Mouse (Mus musculus) stomach, embryonic 16.5 days (tissue): ENCODE data around the gene Gpr50. TPM values are rescaled to one million over a fixed set of nuclear protein-coding genes. Genes with fewer than 3 reads are reported as not detected.

Experiments used
- ATAC-seq: fragments of 200-750 bp; cut with Nextera tagmentation; 2 replicates; pipeline ENCODE4 v1.8.0; 2017; ENCODE audit warnings: moderate number of reproducible peaks, moderate TSS enrichment; ENCODE audit not compliant: insufficient read depth, low FRiP score
- H3K27ac ChIP-seq: fragments of 300-500 bp; sonication (generic); 2 replicates; pipeline ENCODE4 v1.5.1; 2014; ENCODE audit warnings: low read length
- H3K27me3 ChIP-seq: fragments of 300-500 bp; sonication (generic); 2 replicates; pipeline ENCODE4 v1.6.1; 2014; ENCODE audit warnings: low read length, control low read depth, mixed read lengths; ENCODE audit not compliant: control insufficient read depth, insufficient read depth
- H3K36me3 ChIP-seq: fragments of 300-500 bp; sonication (generic); 2 replicates; pipeline ENCODE4 v1.6.1; 2014; ENCODE audit warnings: low read length; ENCODE audit not compliant: control insufficient read depth, insufficient read depth
- H3K4me1 ChIP-seq: fragments of 300-500 bp; sonication (generic); 2 replicates; pipeline ENCODE4 v1.6.1; 2014; ENCODE audit warnings: low read length, control low read depth, mixed read lengths; ENCODE audit not compliant: control insufficient read depth, insufficient read depth
- H3K4me2 ChIP-seq: fragments of 300-500 bp; sonication (generic); 2 replicates; pipeline ENCODE4 v1.6.1; 2014; ENCODE audit warnings: low read depth, low read length, mixed read lengths
- H3K4me3 ChIP-seq: fragments of 300-500 bp; sonication (generic); replicated peaks from 2 replicates; pipeline ENCODE4 v1.5.1; 2014; ENCODE audit warnings: mild to moderate bottlenecking, low read length
- H3K9ac ChIP-seq: fragments of 300-500 bp; sonication (generic); 2 replicates; pipeline ENCODE4 v1.6.1; 2014; ENCODE audit warnings: low read length
- H3K9me3 ChIP-seq: fragments of 300-500 bp; sonication (generic); replicated peaks from 2 replicates; pipeline ENCODE4 v1.6.1; 2016; ENCODE audit warnings: low read length, control low read depth; ENCODE audit not compliant: control insufficient read depth
- WGBS: fragments of 180-500 bp; shearing (Covaris S2); extraction: QIAGEN DNeasy Blood & Tissue Kit; methylation state at CpG from one replicate; pipeline ENCODE4 v1.1.7; 2014; 5-methylcytosine and 5-hydroxymethylcytosine counted together
- polyA plus RNA-seq: library from polyadenylated mRNA; unstranded; fragments of >200 nt; fragmentation: Nextera tagmentation; extraction: Ambion mirVana; gene quantifications from 2 replicates; pipeline ENCODE4 v1.2.1, GENCODE M21; 2015

Gpr50 gene
- polyA plus RNA-seq: 0.75 and 1.0 TPM in 2 replicates

- peaks cover 6% of the 10 kb centered on the region for H3K9me3 ChIP-seq
- WGBS: 17% methylated on average over 8 of the region's 9 CpGs
- peak within 1 kb of the TSS; percentile 58 for H3K9ac ChIP-seq
- H3K27ac ChIP-seq: no peak within 1 kb of the TSS
- H3K4me2 ChIP-seq: peak within 1 kb of the TSS; percentile 68
- ATAC-seq: no peak
- H3K4me1 ChIP-seq: no peaks in the 10 kb centered on the region
- H3K27me3 ChIP-seq: peaks cover 50% of the 10 kb centered on the region
- no peaks in the 10 kb centered on the region for H3K36me3 ChIP-seq
- peak within 1 kb of the TSS; percentile 48 for H3K4me3 ChIP-seq
Measured at GRCm38 (mm10) chrX:71663374-71663773, at the start of gene Gpr50. TSS of gene Gpr50 (plus strand) at chrX:71663667.

DNA sequence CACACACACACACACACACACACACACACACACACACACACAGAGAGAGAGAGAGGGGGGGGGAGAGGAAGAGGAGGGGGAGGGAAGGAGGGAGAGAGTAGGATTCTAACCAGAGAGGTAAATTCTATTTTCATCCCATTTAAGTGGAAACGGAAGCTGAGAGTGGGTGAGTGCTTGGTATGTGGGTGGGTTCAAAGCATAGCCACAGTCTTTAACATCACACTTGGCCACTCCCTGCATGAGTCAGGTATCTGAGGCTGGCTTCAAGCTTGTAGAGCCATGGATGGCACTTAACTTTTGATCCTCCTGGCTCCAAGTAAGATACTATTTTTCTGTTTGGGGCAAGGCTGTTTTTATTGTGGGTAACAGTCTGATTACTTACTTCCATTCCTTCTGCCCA is 41.2 kb upstream of the Gpr50 start:
- H3K27me3 ChIP-seq: no peaks in the 10 kb centered on the region
- H3K9me3 ChIP-seq: no peaks in the 10 kb centered on the region
- no peak for ATAC-seq
- H3K4me1 ChIP-seq: no peaks in the 10 kb centered on the region
- H3K36me3 ChIP-seq: no peaks in the 10 kb centered on the region
- no peak overlapping the region for H3K4me2 ChIP-seq
- H3K9ac ChIP-seq: no peak overlapping the region
- 63% methylated on average over 1 of the region's 1 CpGs for WGBS
- no peak overlapping the region for H3K27ac ChIP-seq
- H3K4me3 ChIP-seq: no peak overlapping the region

DNA sequence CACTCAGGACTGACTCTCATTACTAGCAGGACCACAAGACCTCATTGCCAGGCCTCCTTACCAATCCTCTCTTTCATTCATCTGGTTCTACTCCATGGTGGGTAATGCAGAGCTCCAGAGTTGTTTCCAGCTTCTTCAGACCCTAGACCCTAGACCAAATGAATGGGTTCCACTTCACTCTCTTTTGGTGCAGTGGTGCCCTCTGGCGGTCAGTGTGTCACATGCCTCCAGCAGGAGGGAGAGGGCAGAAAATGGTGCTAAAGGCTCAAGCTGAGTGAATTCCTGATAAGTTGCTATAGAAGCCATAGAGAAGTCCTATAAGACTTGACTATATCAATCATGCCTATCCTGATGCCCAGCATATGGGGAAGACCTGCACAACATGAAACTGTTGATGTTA is 39.6 kb upstream of the Gpr50 start:
- H3K4me1 ChIP-seq: no peaks in the 10 kb centered on the region
- no peaks in the 10 kb centered on the region for H3K27me3 ChIP-seq
- 20% methylated on average over 1 of the region's 1 CpGs for WGBS
- H3K4me2 ChIP-seq: no peak overlapping the region
- no peak overlapping the region for H3K4me3 ChIP-seq
- no peaks in the 10 kb centered on the region for H3K9me3 ChIP-seq
- no peak overlapping the region for H3K9ac ChIP-seq
- H3K27ac ChIP-seq: no peak overlapping the region
- ATAC-seq: no peak
- no peaks in the 10 kb centered on the region for H3K36me3 ChIP-seq

DNA sequence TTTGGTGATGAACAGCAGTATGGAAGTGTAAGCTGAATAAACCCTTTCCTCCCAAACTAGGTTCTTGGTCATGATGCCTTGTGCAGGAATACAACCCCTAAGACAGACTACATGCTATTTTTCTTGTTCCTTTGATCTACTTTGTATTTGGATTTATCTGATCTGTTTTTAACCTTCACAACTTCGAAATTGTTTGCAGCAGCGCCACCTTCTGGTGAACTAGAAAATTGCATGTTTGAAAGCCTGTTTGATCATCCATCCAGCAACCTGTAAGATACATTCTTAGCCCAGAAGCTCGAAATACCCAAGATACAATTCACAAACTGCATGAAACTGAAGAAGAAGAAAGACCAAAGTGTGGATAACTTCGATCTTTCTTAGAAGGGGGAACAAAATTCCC is 35.2 kb upstream of the Gpr50 start:
- H3K27me3 ChIP-seq: no peaks in the 10 kb centered on the region
- no peaks in the 10 kb centered on the region for H3K4me1 ChIP-seq
- H3K4me2 ChIP-seq: no peak overlapping the region
- no peak overlapping the region for H3K27ac ChIP-seq
- no peak for ATAC-seq
- H3K9ac ChIP-seq: no peak overlapping the region
- 15% methylated on average over 4 of the region's 4 CpGs for WGBS
- no peaks in the 10 kb centered on the region for H3K9me3 ChIP-seq
- no peak overlapping the region for H3K4me3 ChIP-seq
- H3K36me3 ChIP-seq: no peaks in the 10 kb centered on the region

DNA sequence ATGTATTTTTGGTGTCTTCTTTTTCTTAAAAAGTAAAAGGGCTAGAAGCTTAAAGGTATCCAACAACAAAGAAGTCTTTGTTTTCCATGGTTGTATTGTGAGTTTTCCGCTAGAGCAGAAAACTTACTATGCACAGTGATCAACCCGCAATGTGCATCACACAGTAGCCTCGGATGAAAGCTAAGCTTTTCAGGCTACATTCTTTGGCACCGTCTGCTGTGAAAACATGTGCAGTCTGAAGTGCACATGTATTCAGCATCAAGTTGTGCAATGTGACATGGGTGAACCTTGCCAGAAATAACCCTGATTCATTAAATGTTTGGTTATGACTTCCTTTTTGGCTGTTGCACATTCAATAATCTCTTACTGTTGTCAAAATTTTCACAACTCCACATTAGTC is 32.8 kb upstream of the Gpr50 start:
- Histone ChIP-seq H3K36me3 (no peaks in the 10 kb centered on the region), H3K27me3 (no peaks in the 10 kb centered on the region), H3K4me1 (no peaks in the 10 kb centered on the region), H3K9ac (no peak overlapping the region), H3K27ac (no peak overlapping the region), H3K9me3 (no peaks in the 10 kb centered on the region), H3K4me3 (no peak overlapping the region), H3K4me2 (no peak overlapping the region)
- 59% methylated on average over 4 of the region's 4 CpGs for WGBS
- ATAC-seq: no peak

GRCm38 (mm10) chrX:71631130-71631529 is 32.3 kb upstream of the Gpr50 start:
- no peak overlapping the region for H3K9ac ChIP-seq
- H3K36me3 ChIP-seq: no peaks in the 10 kb centered on the region
- WGBS: 36% methylated on average over 1 of the region's 1 CpGs
- no peaks in the 10 kb centered on the region for H3K4me1 ChIP-seq
- H3K27ac ChIP-seq: no peak overlapping the region
- no peak overlapping the region for H3K4me3 ChIP-seq
- H3K4me2 ChIP-seq: no peak overlapping the region
- no peak for ATAC-seq
- H3K9me3 ChIP-seq: no peaks in the 10 kb centered on the region
- no peaks in the 10 kb centered on the region for H3K27me3 ChIP-seq

DNA sequence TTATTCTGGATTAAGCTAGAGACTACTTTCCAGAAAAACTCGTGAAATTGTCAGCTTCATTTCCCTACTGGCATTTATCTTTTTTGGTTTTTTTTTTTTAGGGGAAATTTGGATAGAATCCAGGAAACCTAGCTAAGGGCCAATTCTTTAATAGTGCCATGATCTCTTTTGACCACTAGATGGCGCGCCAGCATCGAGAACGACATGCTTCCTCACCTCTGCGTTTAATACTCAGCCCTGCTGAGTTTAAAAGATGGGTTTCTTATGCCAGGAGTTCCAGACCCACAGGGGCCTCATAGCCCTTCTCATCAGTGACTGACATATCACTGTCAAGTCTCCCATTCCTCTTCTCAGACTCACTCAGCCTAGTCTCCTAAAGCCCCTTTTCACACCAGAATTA is 15.5 kb upstream of the Gpr50 start:
- Histone ChIP-seq H3K4me2 (no peak overlapping the region), H3K36me3 (no peaks in the 10 kb centered on the region), H3K9me3 (no peaks in the 10 kb centered on the region), H3K27me3 (no peaks in the 10 kb centered on the region), H3K4me1 (no peaks in the 10 kb centered on the region), H3K9ac (no peak overlapping the region), H3K27ac (no peak overlapping the region), H3K4me3 (no peak overlapping the region)
- WGBS: 1% methylated on average over 6 of the region's 6 CpGs
- ATAC-seq: no peak

DNA sequence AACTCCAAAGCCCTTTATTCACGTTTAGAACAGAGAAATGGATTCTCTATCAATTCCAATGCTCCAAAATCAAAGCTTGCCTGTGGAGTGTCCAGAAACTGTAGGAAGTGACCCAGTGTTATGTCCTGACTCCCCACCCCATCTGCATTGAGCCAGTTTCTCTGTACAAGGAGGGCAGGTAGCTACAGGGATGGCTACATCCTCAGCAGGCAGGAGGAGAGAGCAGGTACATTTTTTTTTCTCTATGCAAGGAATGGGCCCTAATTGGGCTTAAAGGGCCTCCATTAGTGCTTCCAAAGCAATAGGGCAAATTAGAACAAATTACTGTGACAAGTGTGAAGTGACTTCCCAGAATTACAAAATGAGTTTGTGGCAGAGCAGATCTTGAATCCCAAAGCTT is 15.0 kb upstream of the Gpr50 start:
- 4% methylated on average over 1 of the region's 1 CpGs for WGBS
- H3K9me3 ChIP-seq: no peaks in the 10 kb centered on the region
- H3K36me3 ChIP-seq: no peaks in the 10 kb centered on the region
- no peak for ATAC-seq
- H3K4me3 ChIP-seq: no peak overlapping the region
- no peak overlapping the region for H3K27ac ChIP-seq
- H3K4me1 ChIP-seq: no peaks in the 10 kb centered on the region
- no peak overlapping the region for H3K9ac ChIP-seq
- H3K27me3 ChIP-seq: no peaks in the 10 kb centered on the region
- no peak overlapping the region for H3K4me2 ChIP-seq

DNA sequence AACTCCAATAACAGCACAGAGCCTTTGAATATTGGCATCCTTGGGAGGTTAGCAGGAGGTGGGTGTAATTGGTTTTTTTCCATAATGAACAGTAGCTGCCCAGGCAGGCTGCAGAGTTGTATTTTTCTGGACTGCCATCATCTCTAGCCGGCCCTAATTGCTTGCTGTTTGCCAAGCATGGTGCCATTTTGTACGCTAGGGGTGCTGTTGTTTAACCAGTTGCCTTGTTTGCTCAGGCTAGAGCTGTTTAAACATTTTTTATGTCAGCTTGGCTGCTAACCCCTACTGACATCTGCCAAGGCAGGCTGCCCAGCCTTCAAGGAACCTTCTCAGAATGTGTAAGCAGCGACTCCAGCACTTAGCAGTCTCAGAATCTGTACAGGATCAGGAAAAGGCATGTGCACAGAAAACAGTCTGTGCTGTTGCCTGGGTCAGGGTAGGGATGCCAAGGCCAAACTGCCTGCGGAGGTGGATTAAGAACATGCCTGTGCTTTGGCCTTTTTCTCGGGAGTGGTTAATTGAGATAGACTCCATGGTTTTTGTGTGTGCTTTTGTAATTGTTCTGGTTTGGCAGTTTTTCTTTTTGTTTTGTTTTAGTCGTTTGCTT is 14.5 kb upstream of the Gpr50 start:
- no peaks in the 10 kb centered on the region for H3K36me3 ChIP-seq
- no peak overlapping the region for H3K4me3 ChIP-seq
- no peak overlapping the region for H3K27ac ChIP-seq
- H3K9me3 ChIP-seq: no peaks in the 10 kb centered on the region
- H3K9ac ChIP-seq: no peak overlapping the region
- H3K27me3 ChIP-seq: no peaks in the 10 kb centered on the region
- no peaks in the 10 kb centered on the region for H3K4me1 ChIP-seq
- no peak overlapping the region for H3K4me2 ChIP-seq
- ATAC-seq: peak; percentile 56
- 30% methylated on average over 6 of the region's 6 CpGs for WGBS

- no peaks in the 10 kb centered on the region for H3K4me1 ChIP-seq
- no peaks in the 10 kb centered on the region for H3K27me3 ChIP-seq
- H3K9ac ChIP-seq: no peak overlapping the region
- no peaks in the 10 kb centered on the region for H3K9me3 ChIP-seq
- H3K27ac ChIP-seq: no peak overlapping the region
- WGBS: 52% methylated on average over 8 of the region's 8 CpGs
- no peak for ATAC-seq
- H3K4me3 ChIP-seq: no peak overlapping the region
- no peaks in the 10 kb centered on the region for H3K36me3 ChIP-seq
- H3K4me2 ChIP-seq: no peak overlapping the region
Measured at GRCm38 (mm10) chrX:71649993-71650392, 13.5 kb upstream of the Gpr50 start.
